Mouse (Mus musculus) adrenal gland, adult 10 weeks (tissue): Measurements from ENCODE around the gene Phlpp1. TPM values are rescaled to one million over a fixed set of nuclear protein-coding genes. Genes with fewer than 3 reads are reported as not detected.

Experiments used
- polyA plus RNA-seq: library from polyadenylated mRNA; stranded (reverse); fragments of 350-450 nt; fragmentation: Illumina TruSeq; extraction: RNeasy Lipid Tissue Mini Kit (QIAGEN cat#74804); gene quantifications from one replicate; pipeline ENCODE4 v1.2.3, GENCODE M21; 2014; ENCODE audit warnings: low read depth, low replicate concordance

Gene Phlpp1
- 7.3 TPM for polyA plus RNA-seq

DNA sequence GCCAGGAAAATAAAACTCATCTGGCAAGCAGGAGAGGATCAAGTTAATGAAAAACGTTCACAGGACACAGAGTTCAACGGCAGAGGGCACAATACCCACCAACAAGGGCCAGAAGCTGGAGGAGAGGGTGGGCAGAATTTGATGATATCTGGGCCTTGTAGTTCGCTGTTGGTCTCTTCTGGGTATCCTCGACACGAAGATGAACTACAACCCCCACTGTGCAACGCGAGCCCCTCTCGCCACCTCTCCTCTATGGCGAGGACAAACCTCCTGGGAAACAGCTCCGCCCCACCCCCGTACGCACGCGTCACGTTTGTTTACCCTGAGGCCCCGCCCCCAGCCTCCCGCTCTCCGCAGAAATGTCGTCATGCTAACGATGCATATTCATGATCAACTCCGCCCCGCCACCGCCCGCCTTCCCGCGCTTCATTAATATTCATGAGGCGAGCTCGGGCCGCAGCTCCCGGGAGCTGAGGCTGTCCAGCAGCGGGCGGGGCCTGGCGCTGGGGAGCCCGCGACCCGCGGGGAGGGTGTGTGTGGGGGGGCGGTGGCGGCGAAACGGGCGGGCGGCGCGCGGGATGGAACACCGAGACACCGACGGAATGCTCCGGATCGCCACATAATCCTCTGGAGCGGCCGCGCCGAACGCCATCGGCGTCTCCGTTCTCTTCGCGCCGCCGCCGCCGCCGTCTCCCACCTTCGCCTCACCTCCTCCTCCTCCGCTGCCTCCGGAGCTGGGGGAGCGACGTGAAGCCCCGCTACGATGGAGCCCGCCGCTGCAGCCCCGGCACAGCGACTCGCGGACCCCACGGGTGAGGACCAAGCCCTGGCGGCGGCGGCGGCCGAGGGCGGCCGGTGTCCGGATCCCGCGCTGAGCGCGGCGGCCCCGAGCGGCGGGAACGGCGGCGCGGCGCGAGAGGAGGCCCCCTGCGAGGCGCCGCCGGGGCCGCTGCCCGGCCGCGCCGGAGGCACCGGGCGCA, at the start of gene Phlpp1:
Gene Phlpp1 (plus strand): TSS at position 512 of the 980 bp plus-strand sequence.

Other genes starting within 250 kb of the Phlpp1 start
- 21.3 TPM for gene Zcchc2, start 181.3 kb upstream of the Phlpp1 start, polyA plus RNA-seq